Mouse (Mus musculus): Measurements from ENCODE around the gene 4933428G20Rik.

DNA sequence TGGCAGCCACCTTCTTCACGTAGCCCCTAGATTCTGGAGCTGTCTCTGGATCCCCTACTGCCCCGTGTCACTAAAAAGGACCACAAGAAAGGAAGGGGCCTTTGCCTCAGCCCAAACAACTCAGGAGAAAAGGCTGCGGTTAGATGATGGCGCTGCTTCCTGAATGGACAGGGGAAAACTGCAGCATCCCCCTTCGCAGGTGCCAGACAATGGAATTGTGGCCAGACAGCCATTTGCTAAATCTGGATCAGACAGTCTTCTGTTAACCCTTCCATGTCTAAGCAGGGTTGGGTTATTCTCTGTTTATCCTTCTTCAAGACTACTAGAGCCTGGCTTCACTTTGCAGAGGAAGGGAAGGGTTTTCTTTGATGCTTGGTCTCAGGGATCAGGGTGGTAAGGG, 30.8 kb upstream of the 4933428G20Rik start:
- no peak for TF ChIP-seq CTCF (IDR thresholded peaks at IDR 0.05; ENCODE audit: extremely low read depth, insufficient read length, insufficient replicate concordance, low read depth, low read length)
- TF ChIP-seq POLR2A (IDR thresholded peaks at IDR 0.05; ENCODE audit: low read depth, low read length), result no peak

Measured in small intestine, adult 2 months (tissue).